Mouse (Mus musculus) MEL (cell line): ENCODE measurements around the gene Pfkm. TPM values are rescaled to one million over a fixed set of nuclear protein-coding genes. Genes with fewer than 3 reads are reported as not detected.
A peak's percentile ranks its signal among the peaks of the same experiment; 100 is the strongest.

Experiments
- DNase-seq: peaks from one replicate; pipeline ENCODE4 v3.0.0; 2011; ENCODE audit warnings: low read depth, low spot score
- H3K27ac ChIP-seq: 2 replicates; pipeline ENCODE4 v1.5.1; 2012; ENCODE audit warnings: low read depth, mild to moderate bottlenecking, control low read depth, low read length, moderate library complexity; ENCODE audit not compliant: control insufficient read depth
- H3K27me3 ChIP-seq, 2 experiments: fragments of 150-350 bp in 1 of 2; sonication (generic) in 1 of 2; 2 replicates each; pipeline ENCODE4 v1.6.1; 2012; ENCODE audit warnings: low read length in 2 of 2, mild to moderate bottlenecking in 2 of 2, improper control_type of control experiment in 1 of 2, moderate library complexity in 1 of 2; ENCODE audit not compliant: insufficient read depth in 2 of 2, control insufficient read depth in 1 of 2
- H3K36me3 ChIP-seq, 2 experiments: 2 replicates each; pipeline ENCODE4 v1.6.1; 2012 to 2014; ENCODE audit warnings: low read length in 2 of 2, improper control_type of control experiment in 1 of 2, inconsistent platforms in 1 of 2, mild to moderate bottlenecking in 1 of 2; ENCODE audit not compliant: insufficient read depth in 2 of 2, control insufficient read depth in 1 of 2
- H3K4me1 ChIP-seq, 2 experiments: fragments of 150-350 bp in 1 of 2; sonication (generic) in 1 of 2; 2 replicates each; pipeline ENCODE4 v1.6.1; 2012; ENCODE audit warnings: low read length in 2 of 2, improper control_type of control experiment in 1 of 2, mild to moderate bottlenecking in 1 of 2; ENCODE audit not compliant: insufficient read depth in 2 of 2, control insufficient read depth in 1 of 2
- H3K4me3 ChIP-seq, 2 experiments: fragments of 150-350 bp in 1 of 2; sonication (generic) in 1 of 2; 2 replicates each; pipeline ENCODE4 v1.5.1; 2012; ENCODE audit warnings: low read depth in 2 of 2, low read length in 2 of 2, mild to moderate bottlenecking in 2 of 2, moderate library complexity in 2 of 2, control low read depth in 1 of 2, improper control_type of control experiment in 1 of 2; ENCODE audit not compliant: control insufficient read depth in 1 of 2, insufficient read depth in 1 of 2
- H3K79me2 ChIP-seq: 2 replicates; pipeline ENCODE4 v1.6.1; 2012; ENCODE audit warnings: mild to moderate bottlenecking, low read length, moderate library complexity; ENCODE audit not compliant: control insufficient read depth, poor library complexity, insufficient read depth
- H3K9ac ChIP-seq: 2 replicates; pipeline ENCODE4 v1.6.1; 2012; ENCODE audit warnings: low read depth, mild to moderate bottlenecking, control low read depth, low read length, moderate library complexity; ENCODE audit not compliant: control insufficient read depth, poor library complexity, severe bottlenecking
- H3K9me3 ChIP-seq: fragments of 150-350 bp; sonication (generic); replicated peaks from 2 replicates; pipeline ENCODE4 v1.6.1; 2012; ENCODE audit warnings: mild to moderate bottlenecking, low read length, improper control_type of control experiment, moderate library complexity; ENCODE audit not compliant: insufficient read depth
- BHLHE40 ChIP-seq: IDR thresholded peaks from 2 replicates; pipeline ENCODE4 v1.6.1; 2012; ENCODE audit warnings: low read depth, mild to moderate bottlenecking, inconsistent platforms, low read length, improper control_type of control experiment, borderline replicate concordance
- CHD2 ChIP-seq: IDR thresholded peaks from 2 replicates; pipeline ENCODE4 v1.6.1; 2011; ENCODE audit warnings: low read length, improper control_type of control experiment
- CTCF ChIP-seq, 3 experiments: IDR thresholded peaks in 2 of 3; conservative IDR thresholded peaks in 1 of 3; 2 replicates each; pipeline ENCODE4 v1.5.1; 2011 to 2012; ENCODE audit warnings: low read length in 3 of 3, low read depth in 2 of 3, mild to moderate bottlenecking in 2 of 3, improper control_type of control experiment in 1 of 3, inconsistent platforms in 1 of 3, mixed read lengths in 1 of 3, moderate library complexity in 1 of 3; ENCODE audit not compliant: control insufficient read depth in 1 of 3, insufficient read depth in 1 of 3, poor library complexity in 1 of 3, severe bottlenecking in 1 of 3
- ETS1 ChIP-seq: IDR thresholded peaks from 2 replicates; pipeline ENCODE4 v1.6.1; 2012; ENCODE audit warnings: low read depth, mild to moderate bottlenecking, inconsistent platforms, low read length, improper control_type of control experiment, moderate library complexity
- GATA1 ChIP-seq: IDR thresholded peaks from 2 replicates; pipeline ENCODE4 v1.6.1; 2011; ENCODE audit warnings: low read depth, low read length, improper control_type of control experiment
- KAT2A ChIP-seq: conservative IDR thresholded peaks from 2 replicates; pipeline ENCODE4 v1.6.1; 2012; ENCODE audit warnings: low read depth, low read length, improper control_type of control experiment, inconsistent platforms
- MAFK ChIP-seq: IDR thresholded peaks from 2 replicates; pipeline ENCODE4 v1.6.1; 2011; ENCODE audit warnings: low read depth, mild to moderate bottlenecking, low read length, improper control_type of control experiment, borderline replicate concordance
- MAZ ChIP-seq: IDR thresholded peaks from 2 replicates; pipeline ENCODE4 v1.6.1; 2012; ENCODE audit warnings: low read depth, mild to moderate bottlenecking, inconsistent platforms, low read length, improper control_type of control experiment
- MXI1 ChIP-seq: IDR thresholded peaks from 2 replicates; pipeline ENCODE4 v1.6.1; 2011; ENCODE audit warnings: mild to moderate bottlenecking, low read depth, low read length, improper control_type of control experiment
- MYC ChIP-seq: IDR thresholded peaks from 2 replicates; pipeline ENCODE4 v1.6.1; 2011; ENCODE audit warnings: low read depth, mild to moderate bottlenecking, low read length, improper control_type of control experiment, moderate library complexity
- NELFE ChIP-seq: IDR thresholded peaks from 2 replicates; pipeline ENCODE4 v1.6.1; 2011; ENCODE audit warnings: low read depth, low read length, improper control_type of control experiment
- NRF1 ChIP-seq: IDR thresholded peaks from 2 replicates; pipeline ENCODE4 v1.6.1; 2014; ENCODE audit warnings: low read depth, mild to moderate bottlenecking, inconsistent platforms, low read length, improper control_type of control experiment, moderate library complexity; ENCODE audit not compliant: poor library complexity, insufficient read depth, severe bottlenecking
- POLR2A ChIP-seq, 2 experiments: IDR thresholded peaks; 2 replicates each; pipeline ENCODE4 v1.6.1; 2011 to 2012; ENCODE audit warnings: low read length in 2 of 2, mild to moderate bottlenecking in 2 of 2, control low read depth in 1 of 2, improper control_type of control experiment in 1 of 2, low read depth in 1 of 2, moderate library complexity in 1 of 2; ENCODE audit not compliant: control insufficient read depth in 1 of 2, insufficient read depth in 1 of 2, poor library complexity in 1 of 2
- POLR2AphosphoS5 ChIP-seq: IDR thresholded peaks from 2 replicates; pipeline ENCODE4 v1.6.1; 2012; ENCODE audit warnings: low read depth, borderline replicate concordance, mild to moderate bottlenecking, inconsistent platforms, low read length, moderate library complexity, mixed read lengths
- SIN3A ChIP-seq: IDR thresholded peaks from 2 replicates; pipeline ENCODE4 v1.6.1; 2012; ENCODE audit warnings: low read length, improper control_type of control experiment, inconsistent platforms
- SMC3 ChIP-seq: IDR thresholded peaks from 2 replicates; pipeline ENCODE4 v1.6.1; 2011; ENCODE audit warnings: low read depth, low read length, improper control_type of control experiment
- TBP ChIP-seq: IDR thresholded peaks from 2 replicates; pipeline ENCODE4 v1.8.0; 2011; ENCODE audit warnings: low read depth, low read length, improper control_type of control experiment
- UBTF ChIP-seq: IDR thresholded peaks from 2 replicates; pipeline ENCODE4 v1.6.1; 2012; ENCODE audit warnings: low read depth, mild to moderate bottlenecking, inconsistent platforms, low read length, improper control_type of control experiment, moderate library complexity, borderline replicate concordance; ENCODE audit not compliant: insufficient read depth
- USF1 ChIP-seq: IDR thresholded peaks from 2 replicates; pipeline ENCODE4 v1.6.1; 2014; ENCODE audit warnings: low read depth, mild to moderate bottlenecking, inconsistent platforms, low read length, improper control_type of control experiment, moderate library complexity
- USF2 ChIP-seq, 2 experiments: IDR thresholded peaks; 2 replicates each; pipeline ENCODE4 v1.6.1; 2011 to 2012; ENCODE audit warnings: improper control_type of control experiment in 2 of 2, low read length in 2 of 2, borderline replicate concordance in 1 of 2, inconsistent platforms in 1 of 2, low read depth in 1 of 2, mild to moderate bottlenecking in 1 of 2; ENCODE audit not compliant: insufficient read depth in 1 of 2
- ZC3H11A ChIP-seq: IDR thresholded peaks from 2 replicates; pipeline ENCODE4 v1.6.1; 2012; ENCODE audit warnings: low read depth, mild to moderate bottlenecking, inconsistent platforms, low read length, improper control_type of control experiment
- ZKSCAN1 ChIP-seq: IDR thresholded peaks from 2 replicates; pipeline ENCODE4 v1.6.1; 2012; ENCODE audit warnings: low read depth, mild to moderate bottlenecking, inconsistent platforms, low read length, improper control_type of control experiment, moderate library complexity
- ZMIZ1 ChIP-seq: IDR thresholded peaks from 2 replicates; pipeline ENCODE4 v1.6.1; 2012; ENCODE audit warnings: low read depth, mild to moderate bottlenecking, inconsistent platforms, low read length, improper control_type of control experiment, moderate library complexity
- ZNF384 ChIP-seq: IDR thresholded peaks from 2 replicates; pipeline ENCODE4 v1.6.1; 2012; ENCODE audit warnings: low read depth, mild to moderate bottlenecking, inconsistent platforms, low read length, improper control_type of control experiment
- polyA plus RNA-seq, 2 experiments: library from polyadenylated mRNA; stranded (reverse) in 1 of 2; unstranded in 1 of 2; fragments of >175 nt in 1 of 2; fragments of >200 nt in 1 of 2; gene quantifications; 2 replicates each; pipeline versions ENCODE4 v1.2.1 to v1.2.4; 2012; ENCODE audit warnings: low replicate concordance in 2 of 2, low read depth in 1 of 2; ENCODE audit not compliant: insufficient read length in 2 of 2, insufficient read depth in 1 of 2, missing spikeins in 1 of 2
- total RNA-seq: library from RNA; depleted of rRNA; stranded (reverse); fragments of 300-350 nt; gene quantifications from 2 replicates; pipeline ENCODE4 v1.2.3, GENCODE M21; 2012

Gene Pfkm
- total and polyA plus RNA-seq, 3 experiments, result 125 to 150 TPM; not detected in 1

- TF ChIP-seq UBTF, result no peak
- no peak for TF ChIP-seq NRF1
- TF ChIP-seq SIN3A, result peak; percentile 99
- peak; percentile 100 for TF ChIP-seq GATA1
Measured at GRCm38 (mm10) chr15:98092372-98093120, at the start of gene Pfkm (continued).

- no peak for DNase-seq
- H3K9ac ChIP-seq, result no peak overlapping the region
- H3K27me3 ChIP-seq, result no peaks in the 10 kb centered on the region
Measured at GRCm38 (mm10) chr15:98043967-98044366, 48.4 kb upstream of the Pfkm start.

GRCm38 (mm10) chr15:98044387-98044786 lies 48.0 kb upstream of the Pfkm start:
- Histone ChIP-seq H3K27me3 (no peaks in the 10 kb centered on the region), H3K36me3 (peaks cover 0 to 51% of the 10 kb centered on the region in 2 experiments; a peak in 2 of 4 replicates), H3K79me2 (no peaks in the 10 kb centered on the region), H3K9me3 (no peaks in the 10 kb centered on the region), H3K27ac (no peak overlapping the region), H3K4me1 (no peaks in the 10 kb centered on the region), H3K9ac (no peak overlapping the region), H3K4me3 (no peak overlapping the region)
- peak; percentile 34 for DNase-seq
- TF ChIP-seq SMC3 (peak; percentile 55), NELFE (no peak), GATA1 (no peak), MAZ (no peak), CTCF (IDR thresholded peaks at IDR 0.05 in 2 of 3, conservative IDR thresholded peaks at IDR 0.05 in 1 of 3; ENCODE audit: control insufficient read depth in 1 of 3, insufficient read depth in 1 of 3, low read depth in 2 of 3, low read length in 3 of 3, poor library complexity in 1 of 3, severe bottlenecking in 1 of 3) (peak; percentile 33 to 52 (median 47); a peak in 5 of 6 replicates), BHLHE40 (no peak), MXI1 (no peak), UBTF (no peak), ETS1 (no peak), USF1 (no peak), MAFK (no peak), MYC (0 out of 2 replicates have a peak, but pooled peaks have one; percentile 16), KAT2A (no peak)

More at GRCm38 (mm10) chr15:98043967-98044366, 48.4 kb upstream of the Pfkm start:
- Histone ChIP-seq H3K9me3 (no peaks in the 10 kb centered on the region), H3K4me3 (no peak overlapping the region), H3K27ac (no peak overlapping the region), H3K4me1 (no peaks in the 10 kb centered on the region), H3K79me2 (no peaks in the 10 kb centered on the region), H3K36me3 (peaks cover 0 to 50% of the 10 kb centered on the region in 2 experiments; a peak in 2 of 4 replicates)
- no peak for TF ChIP-seq KAT2A
- no peak for TF ChIP-seq USF1
- no peak for TF ChIP-seq POLR2A (IDR thresholded peaks at IDR 0.05; ENCODE audit: control insufficient read depth in 1 of 2, insufficient read depth in 1 of 2, low read depth in 1 of 2, low read length in 2 of 2, poor library complexity in 1 of 2)
- TF ChIP-seq POLR2AphosphoS5, result no peak
- TF ChIP-seq NELFE, result no peak
- TF ChIP-seq ZC3H11A, result no peak
- TF ChIP-seq ZNF384, result no peak
- TF ChIP-seq USF2 (IDR thresholded peaks at IDR 0.05; ENCODE audit: borderline replicate concordance in 1 of 2, insufficient read depth in 1 of 2, low read depth in 1 of 2, low read length in 2 of 2), result no peak
- no peak for TF ChIP-seq TBP
- no peak for TF ChIP-seq CHD2
- TF ChIP-seq ZMIZ1, result no peak
- TF ChIP-seq ZKSCAN1, result no peak
- TF ChIP-seq NRF1, result no peak
